Mouse (Mus musculus): ENCODE measurements around the gene Anp32e. TPM values are rescaled to one million over a fixed set of nuclear protein-coding genes. Genes with fewer than 3 reads are reported as not detected.
"Not testable (repeated sequence)": the region's sequence is repeated elsewhere in the genome, so short reads cannot be mapped to it uniquely, and the experiment has no call there.

The Anp32e gene
- polyA plus RNA-seq, 1 experiment = 89.1 TPM

GRCm38 (mm10) chr3:95905146-95905939 is 23.7 kb upstream of the Anp32e start:
- DNase-seq = peak; percentile 48
- H3K4me1 ChIP-seq (replicated peaks; ENCODE audit: control insufficient read depth, insufficient read depth, low read length) = peaks cover 17% of the 10 kb centered on the region
- 4% methylated on average over 18 of the region's 18 CpGs for WGBS
- no peaks in the 10 kb centered on the region for H3K36me3 ChIP-seq (ENCODE audit: control insufficient read depth, insufficient read depth, low read length)
- peaks cover 18% of the 10 kb centered on the region for H3K27me3 ChIP-seq (ENCODE audit: control insufficient read depth, insufficient read depth, low read length)
- TF ChIP-seq POLR2A (IDR thresholded peaks at IDR 0.05; ENCODE audit: control insufficient read depth, extremely low read depth, insufficient read depth, low read length, poor library complexity) = no peak
- no peak for TF ChIP-seq CTCF (IDR thresholded peaks at IDR 0.05; ENCODE audit: borderline replicate concordance, control insufficient read depth, extremely low read depth, insufficient read depth, low read length, poor library complexity)
- H3K4me3 ChIP-seq (ENCODE audit: control insufficient read depth, insufficient read depth, low read length) = 0 out of 2 replicates have a peak overlapping the region, but pooled peaks have one; percentile 14
- no peak overlapping the region for H3K27ac ChIP-seq (ENCODE audit: control insufficient read depth, insufficient read depth, low read length)

DNA sequence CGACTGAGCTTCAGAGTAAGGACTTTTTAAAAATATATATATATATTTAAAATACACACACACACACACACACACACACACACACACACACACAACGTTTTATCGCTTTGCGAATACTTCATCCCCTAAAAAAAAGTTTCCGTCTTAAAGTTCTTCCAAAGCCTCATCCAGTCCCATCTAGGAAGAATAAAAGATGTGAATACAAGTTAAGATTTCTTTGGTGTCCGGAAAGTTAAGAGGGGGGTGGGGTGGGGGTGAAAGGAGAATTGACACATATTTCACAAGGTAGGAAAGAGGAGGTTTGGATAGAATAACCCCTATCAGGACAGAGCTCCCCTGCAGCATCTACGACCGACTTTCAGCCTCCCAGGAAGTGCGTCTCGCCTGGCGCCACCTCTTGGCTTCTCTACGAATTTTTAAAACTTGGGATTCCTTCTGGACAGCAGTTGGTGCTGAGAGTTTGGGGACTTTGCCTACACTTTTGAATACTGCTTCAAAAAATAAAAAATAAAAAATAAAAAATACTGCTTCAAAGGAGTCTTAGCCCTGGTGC is 23.0 kb upstream of the Anp32e start:
- Histone ChIP-seq H3K4me1 (replicated peaks; ENCODE audit: control insufficient read depth, insufficient read depth, low read length) (peaks cover 22% of the 10 kb centered on the region), H3K36me3 (ENCODE audit: control insufficient read depth, insufficient read depth, low read length) (no peaks in the 10 kb centered on the region), H3K27ac (ENCODE audit: control insufficient read depth, insufficient read depth, low read length) (no peak overlapping the region), H3K27me3 (ENCODE audit: control insufficient read depth, insufficient read depth, low read length) (peaks cover 18% of the 10 kb centered on the region), H3K4me3 (ENCODE audit: control insufficient read depth, insufficient read depth, low read length) (no peak overlapping the region)
- WGBS = 4% methylated on average over 12 of the region's 12 CpGs
- TF ChIP-seq CTCF (IDR thresholded peaks at IDR 0.05; ENCODE audit: borderline replicate concordance, control insufficient read depth, extremely low read depth, insufficient read depth, low read length, poor library complexity) (no peak), POLR2A (IDR thresholded peaks at IDR 0.05; ENCODE audit: control insufficient read depth, extremely low read depth, insufficient read depth, low read length, poor library complexity) (no peak)
- DNase-seq = peak; percentile 56

GRCm38 (mm10) chr3:95906860-95907259 is 22.2 kb upstream of the Anp32e start:
- Histone ChIP-seq H3K27me3 (ENCODE audit: control insufficient read depth, insufficient read depth, low read length) (peaks cover 18% of the 10 kb centered on the region), H3K27ac (ENCODE audit: control insufficient read depth, insufficient read depth, low read length) (no peak overlapping the region), H3K36me3 (ENCODE audit: control insufficient read depth, insufficient read depth, low read length) (no peaks in the 10 kb centered on the region), H3K4me3 (ENCODE audit: control insufficient read depth, insufficient read depth, low read length) (peak overlapping the region; percentile 15; the same call in 1 of the 2 replicates), H3K4me1 (replicated peaks; ENCODE audit: control insufficient read depth, insufficient read depth, low read length) (peaks cover 22% of the 10 kb centered on the region)
- WGBS = 2% methylated on average over 12 of the region's 12 CpGs
- DNase-seq = peak; percentile 80
- TF ChIP-seq CTCF (IDR thresholded peaks at IDR 0.05; ENCODE audit: borderline replicate concordance, control insufficient read depth, extremely low read depth, insufficient read depth, low read length, poor library complexity) (peak; percentile 85), POLR2A (IDR thresholded peaks at IDR 0.05; ENCODE audit: control insufficient read depth, extremely low read depth, insufficient read depth, low read length, poor library complexity) (no peak)

DNA sequence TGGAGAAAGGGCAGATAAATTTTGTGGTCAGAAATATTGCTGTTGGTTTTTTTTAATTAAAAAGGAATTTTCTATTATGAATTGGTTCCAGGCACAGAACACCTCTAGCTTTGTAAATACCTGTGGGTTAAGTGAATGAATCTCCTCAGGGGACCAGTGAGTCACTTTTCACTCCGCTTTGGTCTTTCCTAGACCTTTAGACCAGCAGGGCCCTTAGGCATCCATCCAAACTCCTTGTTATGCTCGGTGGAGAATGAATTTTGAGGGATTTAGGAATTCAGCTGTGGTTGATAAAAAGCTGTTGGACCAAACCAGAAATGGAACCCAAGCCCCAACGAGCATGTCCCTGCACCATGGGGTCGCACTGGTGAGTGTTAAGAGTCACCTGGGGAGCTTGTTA is 21.4 kb upstream of the Anp32e start:
- no peak overlapping the region for H3K4me3 ChIP-seq (ENCODE audit: control insufficient read depth, insufficient read depth, low read length)
- H3K4me1 ChIP-seq (replicated peaks; ENCODE audit: control insufficient read depth, insufficient read depth, low read length) = peaks cover 22% of the 10 kb centered on the region
- TF ChIP-seq POLR2A (IDR thresholded peaks at IDR 0.05; ENCODE audit: control insufficient read depth, extremely low read depth, insufficient read depth, low read length, poor library complexity) = no peak
- no peak for TF ChIP-seq CTCF (IDR thresholded peaks at IDR 0.05; ENCODE audit: borderline replicate concordance, control insufficient read depth, extremely low read depth, insufficient read depth, low read length, poor library complexity)
- H3K27ac ChIP-seq (ENCODE audit: control insufficient read depth, insufficient read depth, low read length) = no peak overlapping the region
- DNase-seq = no peak
- WGBS = 68% methylated on average over 4 of the region's 4 CpGs
- H3K27me3 ChIP-seq (ENCODE audit: control insufficient read depth, insufficient read depth, low read length) = peaks cover 18% of the 10 kb centered on the region
- no peaks in the 10 kb centered on the region for H3K36me3 ChIP-seq (ENCODE audit: control insufficient read depth, insufficient read depth, low read length)

- no peak overlapping the region for H3K27ac ChIP-seq (ENCODE audit: control insufficient read depth, insufficient read depth, low read length)
- DNase-seq = no peak
- H3K27me3 ChIP-seq (ENCODE audit: control insufficient read depth, insufficient read depth, low read length) = no peaks in the 10 kb centered on the region
- H3K4me3 ChIP-seq (ENCODE audit: control insufficient read depth, insufficient read depth, low read length) = no peak overlapping the region
- no peaks in the 10 kb centered on the region for H3K36me3 ChIP-seq (ENCODE audit: control insufficient read depth, insufficient read depth, low read length)
- WGBS = 97% methylated on average over 4 of the region's 4 CpGs
- peaks cover 6% of the 10 kb centered on the region for H3K4me1 ChIP-seq (replicated peaks; ENCODE audit: control insufficient read depth, insufficient read depth, low read length)
- TF ChIP-seq CTCF (IDR thresholded peaks at IDR 0.05; ENCODE audit: borderline replicate concordance, control insufficient read depth, extremely low read depth, insufficient read depth, low read length, poor library complexity) (no peak), POLR2A (IDR thresholded peaks at IDR 0.05; ENCODE audit: control insufficient read depth, extremely low read depth, insufficient read depth, low read length, poor library complexity) (no peak)
These were observed 14.3 kb upstream of the Anp32e start for GRCm38 (mm10) chr3:95914706-95915105.

DNA sequence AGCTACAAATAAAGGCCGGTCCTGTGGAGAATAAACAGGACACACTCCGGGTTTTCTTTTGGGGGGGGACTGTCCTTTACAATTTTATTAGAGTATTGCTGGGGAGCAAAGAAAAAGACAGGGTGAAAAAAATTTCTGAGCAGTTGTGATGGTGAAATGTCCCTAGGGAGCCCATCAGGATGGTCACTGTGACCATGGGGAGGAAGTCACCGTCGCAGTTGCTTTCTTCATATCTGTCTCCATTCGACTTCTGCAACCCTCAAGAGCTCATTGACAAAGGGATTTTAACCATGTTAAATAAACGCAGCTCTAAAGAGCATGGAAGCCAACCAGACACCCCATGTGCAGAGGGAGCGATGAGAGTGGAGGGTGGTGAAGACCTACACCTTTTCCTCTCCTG is 12.3 kb upstream of the Anp32e start:
- no peak overlapping the region for H3K27ac ChIP-seq (ENCODE audit: control insufficient read depth, insufficient read depth, low read length)
- H3K4me1 ChIP-seq (replicated peaks; ENCODE audit: control insufficient read depth, insufficient read depth, low read length) = no peaks in the 10 kb centered on the region
- H3K4me3 ChIP-seq (ENCODE audit: control insufficient read depth, insufficient read depth, low read length) = no peak overlapping the region
- TF ChIP-seq CTCF (IDR thresholded peaks at IDR 0.05; ENCODE audit: borderline replicate concordance, control insufficient read depth, extremely low read depth, insufficient read depth, low read length, poor library complexity) = no peak
- TF ChIP-seq POLR2A (IDR thresholded peaks at IDR 0.05; ENCODE audit: control insufficient read depth, extremely low read depth, insufficient read depth, low read length, poor library complexity) = no peak
- 61% methylated on average over 7 of the region's 7 CpGs for WGBS
- no peaks in the 10 kb centered on the region for H3K27me3 ChIP-seq (ENCODE audit: control insufficient read depth, insufficient read depth, low read length)
- H3K36me3 ChIP-seq (ENCODE audit: control insufficient read depth, insufficient read depth, low read length) = no peaks in the 10 kb centered on the region
- DNase-seq = no peak

DNA sequence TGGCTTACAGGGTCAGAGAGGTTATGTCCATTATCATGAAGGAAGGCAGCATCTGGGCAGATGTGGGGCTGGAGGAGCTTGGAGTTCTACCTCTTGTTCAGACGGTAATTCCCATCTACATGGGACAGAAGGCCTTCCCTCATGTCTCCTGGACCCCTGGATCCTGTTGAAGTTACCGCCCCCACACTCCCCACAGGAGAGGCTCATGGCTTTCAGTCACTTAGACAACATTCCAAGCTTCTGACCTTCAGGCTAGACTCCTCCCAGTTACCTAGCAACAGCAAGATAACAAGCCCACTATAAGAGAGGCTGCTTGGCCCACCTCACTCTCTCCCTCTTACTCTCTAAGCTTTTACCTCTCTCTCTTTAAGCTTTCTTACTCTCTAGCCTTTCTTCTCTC is 8.5 kb upstream of the Anp32e start:
- DNase-seq; H3K27ac ChIP-seq (ENCODE audit: control insufficient read depth, insufficient read depth, low read length): not testable (repeated sequence)
- WGBS = 96% methylated on average over 2 of the region's 2 CpGs

GRCm38 (mm10) chr3:95923429-95923828 is 5.6 kb upstream of the Anp32e start:
- Histone ChIP-seq H3K27ac (ENCODE audit: control insufficient read depth, insufficient read depth, low read length) (peak overlapping the region; percentile 91), H3K4me1 (replicated peaks; ENCODE audit: control insufficient read depth, insufficient read depth, low read length) (peaks cover 32% of the 10 kb centered on the region)
- not testable (repeated sequence) for H3K36me3 ChIP-seq (ENCODE audit: control insufficient read depth, insufficient read depth, low read length); H3K27me3 ChIP-seq (ENCODE audit: control insufficient read depth, insufficient read depth, low read length); DNase-seq; H3K4me3 ChIP-seq (ENCODE audit: control insufficient read depth, insufficient read depth, low read length)
- WGBS = 92% methylated on average over 7 of the region's 7 CpGs

More for the DNA sequence above, 8.5 kb upstream of the Anp32e start:
- peaks cover 17% of the 10 kb centered on the region for H3K4me1 ChIP-seq (replicated peaks; ENCODE audit: control insufficient read depth, insufficient read depth, low read length)
- not testable (repeated sequence) for H3K4me3 ChIP-seq (ENCODE audit: control insufficient read depth, insufficient read depth, low read length); H3K36me3 ChIP-seq (ENCODE audit: control insufficient read depth, insufficient read depth, low read length); H3K27me3 ChIP-seq (ENCODE audit: control insufficient read depth, insufficient read depth, low read length)

All from thymus, adult 2 months (tissue).